ENCODE assay signal across 16 mouse cellular contexts in the genomic region with DNA sequence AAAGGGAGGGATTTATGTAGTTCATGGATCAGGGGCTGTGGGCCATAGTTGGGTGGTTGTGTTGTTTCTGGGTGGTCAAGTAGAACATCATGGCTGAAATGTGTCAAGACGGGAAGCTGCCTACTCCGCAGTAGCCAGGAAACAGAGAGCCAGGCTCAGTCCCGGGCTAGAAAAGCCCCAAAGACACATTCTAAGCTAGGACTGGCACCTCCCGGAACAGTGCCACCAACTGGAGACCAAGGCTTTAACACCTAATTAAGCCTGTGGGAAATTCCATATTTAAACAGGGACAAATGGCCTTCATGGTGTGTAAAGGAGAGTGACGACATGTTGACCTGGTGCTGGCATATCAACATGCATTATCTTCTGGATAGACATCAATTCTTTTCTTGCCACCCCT. TPM values are rescaled to one million over a fixed set of nuclear protein-coding genes. Genes with fewer than 3 reads are reported as not detected.
A peak's percentile ranks its signal among the peaks of the same experiment; 100 is the strongest.
DNase-seq lines count a peak whose midpoint lies in the region; ATAC-seq and TF ChIP-seq lines count a peak whose summit lies in the region.
"Had no signal": no experiment of that assay in that cellular context is flagged by ENCODE, and none has a peak within 500 bp of the region (broad histone marks: within the 10 kb centered on the region; RNA-seq: fewer than 3 reads in every experiment).

No protein-coding gene starts in this region.

- H3K4me3 ChIP-seq in hindbrain, postnatal 0 days (ENCODE audit: low read length), result no peak overlapping the region
- no peak overlapping the region for H3K4me3 ChIP-seq in hindbrain, embryonic 10.5 days
- no peak overlapping the region for H3K4me3 ChIP-seq in lung, embryonic 14.5 days (ENCODE audit: low read depth, low read length)
- no peak overlapping the region for H3K4me3 ChIP-seq in E14TG2a.4 (replicated peaks; ENCODE audit: low read length)
- H3K4me3 ChIP-seq: heart, embryonic 13.5 days; megakaryocyte, embryonic 14.5 days; stomach, embryonic 15.5 days had no signal

- no peak for ATAC-seq in hindbrain, postnatal 0 days
- ATAC-seq in lung, embryonic 14.5 days (ENCODE audit: insufficient read depth), result no peak
- peak; percentile 22; the same call in 1 of the 2 replicates for ATAC-seq in granulocyte monocyte progenitor cell, adult 5-6 weeks (replicated peaks; ENCODE audit: poor library complexity, severe bottlenecking)

- no peaks in the 10 kb centered on the region for H3K4me1 ChIP-seq in hindbrain, postnatal 0 days (ENCODE audit: insufficient read depth, low read length)
- peaks cover 7% of the 10 kb centered on the region; the same call in 1 of the 2 replicates for H3K4me1 ChIP-seq in hindbrain, embryonic 10.5 days (replicated peaks)
- H3K4me1 ChIP-seq in lung, embryonic 14.5 days (ENCODE audit: insufficient read depth), result no peaks in the 10 kb centered on the region
- peaks cover 10% of the 10 kb centered on the region for H3K4me1 ChIP-seq in E14TG2a.4 (replicated peaks; ENCODE audit: low read depth, low read length)
- H3K4me1 ChIP-seq: stomach, embryonic 15.5 days had no signal

- TF ChIP-seq CTCF in hindbrain, postnatal 0 days (IDR thresholded peaks at IDR 0.05; ENCODE audit: low read depth), result peak; percentile 20; the same call in 1 of the 2 replicates
- TF ChIP-seq CTCF in lung, embryonic 14.5 days (IDR thresholded peaks at IDR 0.05; ENCODE audit: low read depth), result 0 out of 2 replicates have a peak, but pooled peaks have one; percentile 9
- peak; percentile 12; the same call in 1 of the 2 replicates for TF ChIP-seq CTCF in E14TG2a.4 (conservative IDR thresholded peaks at IDR 0.05; ENCODE audit: low read length)

- H3K4me2 ChIP-seq in hindbrain, postnatal 0 days (ENCODE audit: low read depth, low read length), result no peak overlapping the region
- no peak overlapping the region for H3K4me2 ChIP-seq in lung, embryonic 14.5 days
- H3K4me2 ChIP-seq: heart, embryonic 13.5 days; stomach, embryonic 15.5 days had no signal

- H3K9me3 ChIP-seq in hindbrain, postnatal 0 days (ENCODE audit: low read length), result no peaks in the 10 kb centered on the region
- H3K9me3 ChIP-seq in hindbrain, embryonic 10.5 days, result no peaks in the 10 kb centered on the region
- no peaks in the 10 kb centered on the region for H3K9me3 ChIP-seq in lung, embryonic 14.5 days (ENCODE audit: low read depth, low read length)
- H3K9me3 ChIP-seq in E14TG2a.4 (ENCODE audit: low read length), result 0 out of 2 replicates have a peak, but pooled peaks cover 4% of the 10 kb centered on the region
- H3K9me3 ChIP-seq: stomach, embryonic 15.5 days had no signal

- DNase-seq in hindbrain, postnatal 0 days (ENCODE audit: low spot score), result no peak
- no peak for DNase-seq in hindbrain, embryonic 10.5 days (ENCODE audit: low spot score)
- no peak for DNase-seq in lung, embryonic 14.5 days
- no peak for DNase-seq in lung, postnatal 10 days
- no peak for DNase-seq in ovary, adult 18-20 months (ENCODE audit: low spot score)
- DNase-seq: cerebellum, adult 9-11 months; embryo, embryonic 11 days; gastrocnemius, postnatal 10 days; kidney, adult 11 months; kidney, postnatal 14 days; thymus, postnatal 14 days had no signal

- H3K9ac ChIP-seq in hindbrain, postnatal 0 days (replicated peaks; ENCODE audit: low read length), result no peak overlapping the region
- H3K9ac ChIP-seq in lung, embryonic 14.5 days, result no peak overlapping the region
- H3K9ac ChIP-seq: heart, embryonic 13.5 days; stomach, embryonic 15.5 days had no signal

- no peaks in the 10 kb centered on the region for H3K27me3 ChIP-seq in hindbrain, postnatal 0 days (ENCODE audit: insufficient read depth, low read length)
- no peaks in the 10 kb centered on the region for H3K27me3 ChIP-seq in hindbrain, embryonic 10.5 days (ENCODE audit: insufficient read depth, poor library complexity, severe bottlenecking)
- no peaks in the 10 kb centered on the region for H3K27me3 ChIP-seq in lung, embryonic 14.5 days (ENCODE audit: insufficient read depth, low read length)
- H3K27me3 ChIP-seq in E14TG2a.4 (ENCODE audit: insufficient read depth, low read length), result 0 out of 2 replicates have a peak, but pooled peaks cover 2% of the 10 kb centered on the region
- H3K27me3 ChIP-seq: heart, embryonic 13.5 days; megakaryocyte, embryonic 14.5 days; stomach, embryonic 15.5 days had no signal

- 88% methylated on average over 5 of the region's 5 CpGs for WGBS in hindbrain, postnatal 0 days
- WGBS in hindbrain, embryonic 10.5 days, result 81% methylated on average over 5 of the region's 5 CpGs
- 78% methylated on average over 5 of the region's 5 CpGs for WGBS in lung, embryonic 14.5 days

- no peak overlapping the region for H3K27ac ChIP-seq in hindbrain, postnatal 0 days
- H3K27ac ChIP-seq in hindbrain, embryonic 10.5 days, result no peak overlapping the region
- H3K27ac ChIP-seq in lung, embryonic 14.5 days (ENCODE audit: low read depth), result no peak overlapping the region
- H3K27ac ChIP-seq: heart, embryonic 13.5 days; stomach, embryonic 15.5 days had no signal

- no peaks in the 10 kb centered on the region for H3K36me3 ChIP-seq in hindbrain, postnatal 0 days (ENCODE audit: insufficient read depth, low read length)
- H3K36me3 ChIP-seq in hindbrain, embryonic 10.5 days, result no peaks in the 10 kb centered on the region
- H3K36me3 ChIP-seq in lung, embryonic 14.5 days (ENCODE audit: insufficient read depth), result no peaks in the 10 kb centered on the region
- H3K36me3 ChIP-seq in E14TG2a.4 (ENCODE audit: insufficient read depth, low read length), result no peaks in the 10 kb centered on the region
- H3K36me3 ChIP-seq: heart, embryonic 13.5 days; stomach, embryonic 15.5 days had no signal

RNA-seq across cellular contexts. Expression of gene Cog6, which starts 50.0 kb away (rescaled TPM):
- 23.6 and 28.0 TPM in 2 replicates for total RNA-seq in hindbrain, postnatal 0 days (2014; rRNA removed)
- 24.8 and 27.6 TPM in 2 replicates for polyA plus RNA-seq in hindbrain, postnatal 0 days (2015; fragmentation: Nextera tagmentation; extraction: Ambion mirVana)
- 39.3 and 39.9 TPM in 2 replicates for polyA plus RNA-seq in hindbrain, embryonic 10.5 days (2016; fragmentation: Nextera tagmentation; extraction: Ambion mirVana)
- 43.4 and 47.3 TPM in 2 replicates for polyA plus RNA-seq in lung, embryonic 14.5 days (2014; fragmentation: Nextera tagmentation; extraction: Ambion mirVana)
- total RNA-seq in granulocyte monocyte progenitor cell, adult 5-6 weeks (2014; fragmentation: Nextera tagmentation), result 17.6 and 20.6 TPM in 2 replicates
- 20.0 and 27.8 TPM in 2 replicates for total RNA-seq in granulocyte monocyte progenitor cell, adult 5-6 weeks (2017)
